ENCODE assay signal across 8 mouse cellular contexts in the genomic region with DNA sequence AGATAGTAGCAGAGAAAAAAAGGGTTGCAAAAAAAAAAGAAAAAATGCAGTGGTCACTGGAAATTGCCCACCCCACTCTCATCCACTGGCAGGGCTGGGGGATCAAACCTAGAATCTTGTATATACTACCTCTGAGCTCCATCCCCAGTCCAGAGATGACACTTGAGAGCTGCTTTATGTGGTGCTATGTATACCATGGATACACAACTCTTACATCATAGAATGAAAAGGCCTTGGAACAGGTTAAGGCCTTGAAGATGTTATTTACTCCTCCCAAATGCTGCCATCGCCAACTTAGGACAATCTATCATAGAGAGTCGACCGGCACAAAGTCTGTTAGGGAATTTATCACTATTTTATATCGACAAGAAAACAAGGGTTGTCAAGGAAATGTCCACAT. TPM values are rescaled to one million over a fixed set of nuclear protein-coding genes. Genes with fewer than 3 reads are reported as not detected.
DNase-seq lines count a peak whose midpoint lies in the region; ATAC-seq and TF ChIP-seq lines count a peak whose summit lies in the region.

No protein-coding gene starts in this region.

- H3K9me3 ChIP-seq in lung, embryonic 15.5 days = no peaks in the 10 kb centered on the region
- H3K9me3 ChIP-seq in forebrain, embryonic 12.5 days = no peaks in the 10 kb centered on the region
- no peaks in the 10 kb centered on the region for H3K9me3 ChIP-seq in intestine, postnatal 0 days (ENCODE audit: control insufficient read depth)
- no peaks in the 10 kb centered on the region for H3K9me3 ChIP-seq in neural tube, embryonic 15.5 days (replicated peaks)

- peak overlapping the region; percentile 36; the same call in 1 of the 2 replicates for H3K9ac ChIP-seq in lung, embryonic 15.5 days
- peak overlapping the region; percentile 98 for H3K9ac ChIP-seq in forebrain, embryonic 12.5 days
- peak overlapping the region; percentile 62; the same call in 1 of the 2 replicates for H3K9ac ChIP-seq in intestine, postnatal 0 days (ENCODE audit: low read depth, low read length)
- H3K9ac ChIP-seq in neural tube, embryonic 15.5 days (replicated peaks) = peak overlapping the region; percentile 47

- 60% methylated on average over 4 of the region's 4 CpGs for WGBS in lung, embryonic 15.5 days
- 83% methylated on average over 4 of the region's 4 CpGs for WGBS in forebrain, embryonic 12.5 days
- 59% methylated on average over 4 of the region's 4 CpGs for WGBS in intestine, postnatal 0 days
- 82% methylated on average over 4 of the region's 4 CpGs for WGBS in neural tube, embryonic 15.5 days

- peak overlapping the region; percentile 75 for H3K4me2 ChIP-seq in lung, embryonic 15.5 days
- peak overlapping the region; percentile 98 for H3K4me2 ChIP-seq in forebrain, embryonic 12.5 days
- H3K4me2 ChIP-seq in intestine, postnatal 0 days (replicated peaks; ENCODE audit: low read depth) = peak overlapping the region; percentile 71
- peak overlapping the region; percentile 97 for H3K4me2 ChIP-seq in neural tube, embryonic 15.5 days

- no peaks in the 10 kb centered on the region for H3K27me3 ChIP-seq in lung, embryonic 15.5 days
- H3K27me3 ChIP-seq in forebrain, embryonic 12.5 days = no peaks in the 10 kb centered on the region
- no peaks in the 10 kb centered on the region for H3K27me3 ChIP-seq in intestine, postnatal 0 days (replicated peaks; ENCODE audit: control insufficient read depth, insufficient read depth, low read length)
- no peaks in the 10 kb centered on the region for H3K27me3 ChIP-seq in neural tube, embryonic 15.5 days (replicated peaks)

- DNase-seq in lung, postnatal 4 days = no peak
- no peak for DNase-seq in gastrocnemius, postnatal 10 days
- DNase-seq in cerebellum, adult 18-20 months = no peak
- DNase-seq in layer of hippocampus, postnatal 14 days (ENCODE audit: low spot score in 2 of 2) = no peak

- H3K4me3 ChIP-seq in lung, embryonic 15.5 days = peak overlapping the region; percentile 91
- H3K4me3 ChIP-seq in forebrain, embryonic 12.5 days (replicated peaks) = peak overlapping the region; percentile 99
- H3K4me3 ChIP-seq in intestine, postnatal 0 days (ENCODE audit: low read depth, low read length) = peak overlapping the region; percentile 93
- H3K4me3 ChIP-seq in neural tube, embryonic 15.5 days (replicated peaks) = peak overlapping the region; percentile 99

- peaks cover 29% of the 10 kb centered on the region for H3K4me1 ChIP-seq in lung, embryonic 15.5 days
- H3K4me1 ChIP-seq in forebrain, embryonic 12.5 days = peaks cover 40% of the 10 kb centered on the region
- H3K4me1 ChIP-seq in intestine, postnatal 0 days (replicated peaks; ENCODE audit: control insufficient read depth, insufficient read depth, low read length) = no peaks in the 10 kb centered on the region; the same call in 1 of the 2 replicates
- peaks cover 50% of the 10 kb centered on the region for H3K4me1 ChIP-seq in neural tube, embryonic 15.5 days

- ATAC-seq in lung, embryonic 15.5 days (ENCODE audit: borderline replicate concordance, extremely low read depth, low FRiP score, low TSS enrichment) = no peak
- ATAC-seq in forebrain, embryonic 12.5 days (ENCODE audit: low FRiP score) = no peak
- no peak for ATAC-seq in intestine, postnatal 0 days
- no peak for ATAC-seq in neural tube, embryonic 15.5 days (ENCODE audit: low FRiP score)

- peaks cover 45% of the 10 kb centered on the region for H3K36me3 ChIP-seq in lung, embryonic 15.5 days
- H3K36me3 ChIP-seq in forebrain, embryonic 12.5 days (replicated peaks) = peaks cover 41% of the 10 kb centered on the region
- H3K36me3 ChIP-seq in intestine, postnatal 0 days (ENCODE audit: control insufficient read depth, insufficient read depth) = peaks cover 28% of the 10 kb centered on the region
- H3K36me3 ChIP-seq in neural tube, embryonic 15.5 days = peaks cover 41% of the 10 kb centered on the region

- H3K27ac ChIP-seq in lung, embryonic 15.5 days = peak overlapping the region; percentile 97; the same call in 1 of the 2 replicates
- peak overlapping the region; percentile 97; the same call in 1 of the 2 replicates for H3K27ac ChIP-seq in forebrain, embryonic 12.5 days
- peak overlapping the region; percentile 98; the same call in 1 of the 2 replicates for H3K27ac ChIP-seq in intestine, postnatal 0 days (ENCODE audit: low read depth, low read length)
- H3K27ac ChIP-seq in neural tube, embryonic 15.5 days (replicated peaks) = peak overlapping the region; percentile 99; the same call in 1 of the 2 replicates

- no peak for TF ChIP-seq CTCF in intestine, postnatal 0 days (IDR thresholded peaks at IDR 0.05; ENCODE audit: low read depth)

RNA-seq across cellular contexts. Expression of gene Fbrs, which starts 2.1 kb away (rescaled TPM):
- 12.2 and 13.3 TPM in 2 replicates for polyA plus RNA-seq in lung, embryonic 15.5 days (2015; fragmentation: Nextera tagmentation; extraction: Ambion mirVana)
- polyA plus RNA-seq in forebrain, embryonic 12.5 days (2016; fragmentation: Nextera tagmentation; extraction: Ambion mirVana) = 10.4 and 12.3 TPM in 2 replicates
- polyA plus RNA-seq in intestine, postnatal 0 days (2015; fragmentation: Nextera tagmentation; extraction: Ambion mirVana) = 8.1 and 9.4 TPM in 2 replicates
- 10.7 and 12.2 TPM in 2 replicates for polyA plus RNA-seq in neural tube, embryonic 15.5 days (2015; fragmentation: Nextera tagmentation; extraction: Ambion mirVana)
- total RNA-seq in gastrocnemius, postnatal 10 days (2021) = 10 to 100 TPM; 29.5 to 35.8 TPM
- 10 to 100 TPM; 62.9 to 66.8 TPM for total RNA-seq in layer of hippocampus, postnatal 14 days (2021)

RNA-seq across cellular contexts. Expression of gene Prr14, which starts 17.4 kb away (rescaled TPM):
- polyA plus RNA-seq in lung, embryonic 15.5 days (2015; fragmentation: Nextera tagmentation; extraction: Ambion mirVana) = 37.1 and 40.4 TPM in 2 replicates
- polyA plus RNA-seq in forebrain, embryonic 12.5 days (2016; fragmentation: Nextera tagmentation; extraction: Ambion mirVana) = 63.0 and 64.7 TPM in 2 replicates
- polyA plus RNA-seq in intestine, postnatal 0 days (2015; fragmentation: Nextera tagmentation; extraction: Ambion mirVana) = 31.5 and 33.9 TPM in 2 replicates
- 35.9 and 37.5 TPM in 2 replicates for polyA plus RNA-seq in neural tube, embryonic 15.5 days (2015; fragmentation: Nextera tagmentation; extraction: Ambion mirVana)
- 10 to 100 TPM; 16.2 to 25.3 TPM for total RNA-seq in gastrocnemius, postnatal 10 days (2021)
- total RNA-seq in layer of hippocampus, postnatal 14 days (2021) = 10 to 100 TPM; 29.4 to 31.3 TPM

RNA-seq across cellular contexts. Expression of gene Zfp689, which starts 27.9 kb away (rescaled TPM):
- polyA plus RNA-seq in lung, embryonic 15.5 days (2015; fragmentation: Nextera tagmentation; extraction: Ambion mirVana) = 6.4 and 6.5 TPM in 2 replicates
- polyA plus RNA-seq in forebrain, embryonic 12.5 days (2016; fragmentation: Nextera tagmentation; extraction: Ambion mirVana) = 16.0 and 18.8 TPM in 2 replicates
- polyA plus RNA-seq in intestine, postnatal 0 days (2015; fragmentation: Nextera tagmentation; extraction: Ambion mirVana) = 2.2 and 2.6 TPM in 2 replicates
- polyA plus RNA-seq in neural tube, embryonic 15.5 days (2015; fragmentation: Nextera tagmentation; extraction: Ambion mirVana) = 13.4 TPM in 2 replicates
- total RNA-seq in gastrocnemius, postnatal 10 days (2021) = 1 to 10 TPM; 1.8 to 1.9 TPM
- total RNA-seq in layer of hippocampus, postnatal 14 days (2021) = 1 to 10 TPM; 7.3 to 8.1 TPM

RNA-seq across cellular contexts. Expression of gene Srcap, which starts 34.9 kb away (rescaled TPM):
- polyA plus RNA-seq in lung, embryonic 15.5 days (2015; fragmentation: Nextera tagmentation; extraction: Ambion mirVana) = 51.2 and 63.7 TPM in 2 replicates
- polyA plus RNA-seq in forebrain, embryonic 12.5 days (2016; fragmentation: Nextera tagmentation; extraction: Ambion mirVana) = 87.4 and 92.1 TPM in 2 replicates
- polyA plus RNA-seq in intestine, postnatal 0 days (2015; fragmentation: Nextera tagmentation; extraction: Ambion mirVana) = 12.3 and 12.5 TPM in 2 replicates
- polyA plus RNA-seq in neural tube, embryonic 15.5 days (2015; fragmentation: Nextera tagmentation; extraction: Ambion mirVana) = 46.7 and 48.3 TPM in 2 replicates
- 10 to 100 TPM; 56.8 to 66.1 TPM for total RNA-seq in gastrocnemius, postnatal 10 days (2021)
- total RNA-seq in layer of hippocampus, postnatal 14 days (2021) = 100 to 1,000 TPM; 104 to 115 TPM

RNA-seq across cellular contexts. Expression of gene Gm42715, which starts 42.5 kb away (rescaled TPM):
- 13.8 and 15.4 TPM in 2 replicates for polyA plus RNA-seq in lung, embryonic 15.5 days (2015; fragmentation: Nextera tagmentation; extraction: Ambion mirVana)
- 16.4 and 16.8 TPM in 2 replicates for polyA plus RNA-seq in forebrain, embryonic 12.5 days (2016; fragmentation: Nextera tagmentation; extraction: Ambion mirVana)
- polyA plus RNA-seq in intestine, postnatal 0 days (2015; fragmentation: Nextera tagmentation; extraction: Ambion mirVana) = 5.0 and 6.6 TPM in 2 replicates
- 13.3 and 14.7 TPM in 2 replicates for polyA plus RNA-seq in neural tube, embryonic 15.5 days (2015; fragmentation: Nextera tagmentation; extraction: Ambion mirVana)
- 10 to 100 TPM; 10.3 to 10.5 TPM for total RNA-seq in gastrocnemius, postnatal 10 days (2021)
- 10 to 100 TPM in 1 of 2 experiments, 1 to 10 TPM in 1; 9.8 to 11.0 TPM for total RNA-seq in layer of hippocampus, postnatal 14 days (2021)

Comparison
In these comparisons a context has a peak if more than half of its experiments do, and no peak if none do; other contexts are left out.
1. H3K9ac ChIP-seq: peak in every context shown above with its lines; median percentile 98 in forebrain, embryonic 12.5 days; 62 in intestine, postnatal 0 days; 47 in neural tube, embryonic 15.5 days; 36 in lung, embryonic 15.5 days.